Mouse (Mus musculus): ENCODE measurements around the gene Uhrf1. TPM values are rescaled to one million over a fixed set of nuclear protein-coding genes. Genes with fewer than 3 reads are reported as not detected.

Uhrf1 gene
- total and polyA plus RNA-seq, 3 experiments, result 115 to 201 (median 133) TPM

- Histone ChIP-seq H3K9ac (ENCODE audit: control insufficient read depth, low read depth, low read length, poor library complexity, severe bottlenecking) (no peak overlapping the region), H3K9me3 (replicated peaks; ENCODE audit: insufficient read depth, low read length) (no peaks in the 10 kb centered on the region), H3K4me3 (ENCODE audit: control insufficient read depth in 1 of 2, insufficient read depth in 1 of 2, low read depth in 2 of 2, low read length in 2 of 2) (no peak overlapping the region), H3K27ac (ENCODE audit: control insufficient read depth, low read depth, low read length) (no peak overlapping the region), H3K4me1 (ENCODE audit: control insufficient read depth in 1 of 2, insufficient read depth in 2 of 2, low read length in 2 of 2) (no peaks in the 10 kb centered on the region), H3K27me3 (ENCODE audit: control insufficient read depth in 1 of 2, insufficient read depth in 2 of 2, low read length in 2 of 2) (no peaks in the 10 kb centered on the region), H3K36me3 (ENCODE audit: control insufficient read depth in 1 of 2, insufficient read depth in 2 of 2, low read length in 2 of 2) (no peaks in the 10 kb centered on the region), H3K79me2 (ENCODE audit: control insufficient read depth, insufficient read depth, low read length, poor library complexity) (no peaks in the 10 kb centered on the region)
- DNase-seq (ENCODE audit: low read depth, low spot score), result peak; percentile 73
- TF ChIP-seq GATA1 (IDR thresholded peaks at IDR 0.05; ENCODE audit: low read depth, low read length), result no peak
- peak; percentile 90 for TF ChIP-seq RAD21 (IDR thresholded peaks at IDR 0.05; ENCODE audit: low read depth, low read length)
- peak; percentile 73 for TF ChIP-seq ZC3H11A (IDR thresholded peaks at IDR 0.05; ENCODE audit: low read depth, low read length)
- peak; percentile 72 to 92 (median 73) for TF ChIP-seq CTCF (IDR thresholded peaks at IDR 0.05 in 2 of 3, conservative IDR thresholded peaks at IDR 0.05 in 1 of 3; ENCODE audit: control insufficient read depth in 1 of 3, insufficient read depth in 1 of 3, low read depth in 2 of 3, low read length in 3 of 3, poor library complexity in 1 of 3, severe bottlenecking in 1 of 3)
- no peak for TF ChIP-seq CHD1 (IDR thresholded peaks at IDR 0.05; ENCODE audit: low read depth, low read length)
- no peak for TF ChIP-seq MYB (IDR thresholded peaks at IDR 0.05; ENCODE audit: low read depth, low read length)
- no peak for TF ChIP-seq ZMIZ1 (IDR thresholded peaks at IDR 0.05; ENCODE audit: low read depth, low read length)
- TF ChIP-seq MAFK (IDR thresholded peaks at IDR 0.05; ENCODE audit: borderline replicate concordance, low read depth, low read length), result no peak
- TF ChIP-seq ZKSCAN1 (IDR thresholded peaks at IDR 0.05; ENCODE audit: low read depth, low read length), result no peak
- TF ChIP-seq MAZ (IDR thresholded peaks at IDR 0.05; ENCODE audit: low read depth, low read length), result 0 out of 2 replicates have a peak, but pooled peaks have one; percentile 38
- TF ChIP-seq KAT2A (conservative IDR thresholded peaks at IDR 0.05; ENCODE audit: low read depth, low read length), result no peak
- 0 out of 2 replicates have a peak, but pooled peaks have one; percentile 19 for TF ChIP-seq HCFC1 (IDR thresholded peaks at IDR 0.05; ENCODE audit: low read depth, low read length)
- TF ChIP-seq ELF1 (IDR thresholded peaks at IDR 0.05; ENCODE audit: low read depth, low read length), result no peak
- peak; percentile 82 for TF ChIP-seq SMC3 (IDR thresholded peaks at IDR 0.05; ENCODE audit: low read depth, low read length)
- peak; percentile 39; the same call in 1 of the 2 replicates for TF ChIP-seq SIN3A (IDR thresholded peaks at IDR 0.05; ENCODE audit: low read length)
Measured at GRCm38 (mm10) chr17:56350694-56351093, 47.6 kb downstream of the Uhrf1 start.

- DNase-seq (ENCODE audit: low read depth, low spot score), result peak; percentile 82
- Histone ChIP-seq H3K4me3 (ENCODE audit: control insufficient read depth in 1 of 2, insufficient read depth in 1 of 2, low read depth in 2 of 2, low read length in 2 of 2) (no peak overlapping the region), H3K36me3 (ENCODE audit: control insufficient read depth in 1 of 2, insufficient read depth in 2 of 2, low read length in 2 of 2) (no peaks in the 10 kb centered on the region), H3K79me2 (ENCODE audit: control insufficient read depth, insufficient read depth, low read length, poor library complexity) (no peaks in the 10 kb centered on the region), H3K9ac (ENCODE audit: control insufficient read depth, low read depth, low read length, poor library complexity, severe bottlenecking) (no peak overlapping the region), H3K27ac (ENCODE audit: control insufficient read depth, low read depth, low read length) (no peak overlapping the region), H3K9me3 (replicated peaks; ENCODE audit: insufficient read depth, low read length) (no peaks in the 10 kb centered on the region), H3K4me1 (ENCODE audit: control insufficient read depth in 1 of 2, insufficient read depth in 2 of 2, low read length in 2 of 2) (no peaks in the 10 kb centered on the region), H3K27me3 (ENCODE audit: control insufficient read depth in 1 of 2, insufficient read depth in 2 of 2, low read length in 2 of 2) (no peaks in the 10 kb centered on the region)
- TF ChIP-seq TBP (IDR thresholded peaks at IDR 0.05; ENCODE audit: low read depth, low read length), result peak; percentile 50; the same call in 1 of the 2 replicates
- TF ChIP-seq CTCF (IDR thresholded peaks at IDR 0.05 in 2 of 3, conservative IDR thresholded peaks at IDR 0.05 in 1 of 3; ENCODE audit: control insufficient read depth in 1 of 3, insufficient read depth in 1 of 3, low read depth in 2 of 3, low read length in 3 of 3, poor library complexity in 1 of 3, severe bottlenecking in 1 of 3), result peak; percentile 89 to 97 (median 97)
- TF ChIP-seq USF1 (IDR thresholded peaks at IDR 0.05; ENCODE audit: low read depth, low read length), result peak; percentile 71
- TF ChIP-seq MXI1 (IDR thresholded peaks at IDR 0.05; ENCODE audit: low read depth, low read length), result peak; percentile 33; the same call in 1 of the 2 replicates
- TF ChIP-seq ZMIZ1 (IDR thresholded peaks at IDR 0.05; ENCODE audit: low read depth, low read length), result 0 out of 2 replicates have a peak, but pooled peaks have one; percentile 29
- no peak for TF ChIP-seq MYB (IDR thresholded peaks at IDR 0.05; ENCODE audit: low read depth, low read length)
- TF ChIP-seq MYC (IDR thresholded peaks at IDR 0.05; ENCODE audit: low read depth, low read length), result 0 out of 2 replicates have a peak, but pooled peaks have one; percentile 26
- TF ChIP-seq BHLHE40 (IDR thresholded peaks at IDR 0.05; ENCODE audit: borderline replicate concordance, low read depth, low read length), result no peak; the same call in 1 of the 2 replicates
- peak; percentile 90 for TF ChIP-seq ZC3H11A (IDR thresholded peaks at IDR 0.05; ENCODE audit: low read depth, low read length)
- peak; percentile 94 for TF ChIP-seq SMC3 (IDR thresholded peaks at IDR 0.05; ENCODE audit: low read depth, low read length)
- TF ChIP-seq POLR2AphosphoS2 (IDR thresholded peaks at IDR 0.05; ENCODE audit: low read length), result no peak
- TF ChIP-seq SIN3A (IDR thresholded peaks at IDR 0.05; ENCODE audit: low read length), result peak; percentile 65; the same call in 1 of the 2 replicates
- peak; percentile 97 for TF ChIP-seq RAD21 (IDR thresholded peaks at IDR 0.05; ENCODE audit: low read depth, low read length)
Measured at GRCm38 (mm10) chr17:56356921-56357885, 54.1 kb downstream of the Uhrf1 start.
